17 mouse cellular contexts compared by ENCODE assay signal in genomic region chr5:120618778-120619177, GRCm38 (mm10). TPM values are rescaled to one million over a fixed set of nuclear protein-coding genes. Genes with fewer than 3 reads are reported as not detected.
"Had no signal": no experiment of that assay in that cellular context is flagged by ENCODE, and none has a peak within 500 bp of the region (broad histone marks: within the 10 kb centered on the region; RNA-seq: fewer than 3 reads in every experiment).

No protein-coding gene starts in this region.

- H3K4me2 ChIP-seq: kidney, embryonic 15.5 days; liver, embryonic 12.5 days; lung, embryonic 14.5 days; neural tube, embryonic 13.5 days; stomach, embryonic 15.5 days had no signal

- H3K9ac ChIP-seq: kidney, embryonic 15.5 days; liver, embryonic 12.5 days; lung, embryonic 14.5 days; neural tube, embryonic 13.5 days; stomach, embryonic 15.5 days had no signal

- ATAC-seq: liver, embryonic 12.5 days had no signal

- H3K9me3 ChIP-seq: kidney, embryonic 15.5 days; limb, embryonic 10.5 days; neural tube, embryonic 13.5 days; stomach, embryonic 15.5 days had no signal

- H3K27ac ChIP-seq: kidney, embryonic 15.5 days; limb, embryonic 10.5 days; liver, embryonic 12.5 days; midbrain, embryonic 10.5 days; neural tube, embryonic 13.5 days; stomach, embryonic 15.5 days had no signal

- H3K27me3 ChIP-seq: kidney, embryonic 15.5 days; liver, embryonic 12.5 days; neural tube, embryonic 13.5 days; stomach, embryonic 15.5 days had no signal

- H3K4me3 ChIP-seq: kidney, embryonic 15.5 days; limb, embryonic 10.5 days; liver, embryonic 12.5 days; midbrain, embryonic 10.5 days; neural tube, embryonic 13.5 days; stomach, embryonic 15.5 days had no signal

RNA-seq across cellular contexts. Expression of gene Cfap73, which starts 15.3 kb away (rescaled TPM):
- total RNA-seq: left cerebral cortex, adult 18-20 months; left cerebral cortex, postnatal 14 days; megakaryocyte, adult 5-6 weeks; monocyte, adult 5-6 weeks had no signal
- polyA plus RNA-seq: kidney, embryonic 15.5 days; large intestine, adult 2 months; limb, embryonic 10.5 days; limb, embryonic 14.5 days; liver, embryonic 12.5 days; liver, embryonic 16.5 days; lung, embryonic 14.5 days; midbrain, embryonic 10.5 days; midbrain, embryonic 14.5 days; neural tube, embryonic 13.5 days; spleen, adult 2 months; stomach, embryonic 15.5 days; urinary bladder, adult 2 months had no signal

RNA-seq across cellular contexts. Expression of gene Rasal1, which starts 29.8 kb away (rescaled TPM):
- total RNA-seq: megakaryocyte, adult 5-6 weeks had no signal
- polyA plus RNA-seq: lung, embryonic 14.5 days had no signal
